Mouse (Mus musculus) neutrophil, adult 5-6 weeks (primary cell): ENCODE data around the gene Tmem263. TPM values are rescaled to one million over a fixed set of nuclear protein-coding genes. Genes with fewer than 3 reads are reported as not detected.

Experiments
- ATAC-seq: fragments of 151-379, 151-347 bp; 2 replicates; pipeline ENCODE4 v1.8.0; 2017; ENCODE audit warnings: mild to moderate bottlenecking, moderate TSS enrichment; ENCODE audit not compliant: insufficient number of reproducible peaks, poor library complexity, low FRiP score, severe bottlenecking; ENCODE audit errors: extremely low read depth
- total RNA-seq: library from RNA; stranded (forward); fragments of 200-1000 nt; gene quantifications from 2 replicates; pipeline ENCODE4 v1.2.3, GENCODE M21; 2017

Tmem263 gene
- 13.2 and 15.7 TPM in 2 replicates for total RNA-seq

GRCm38 (mm10) chr10:85102247-85103084 lies at the start of gene Tmem263, which contains the start of gene Fhl4:
TSS of gene Tmem263 (plus strand) at chr10:85102627.
TSS of gene Fhl4 (minus strand) at chr10:85102495.
- ATAC-seq: peak; percentile 53

DNA sequence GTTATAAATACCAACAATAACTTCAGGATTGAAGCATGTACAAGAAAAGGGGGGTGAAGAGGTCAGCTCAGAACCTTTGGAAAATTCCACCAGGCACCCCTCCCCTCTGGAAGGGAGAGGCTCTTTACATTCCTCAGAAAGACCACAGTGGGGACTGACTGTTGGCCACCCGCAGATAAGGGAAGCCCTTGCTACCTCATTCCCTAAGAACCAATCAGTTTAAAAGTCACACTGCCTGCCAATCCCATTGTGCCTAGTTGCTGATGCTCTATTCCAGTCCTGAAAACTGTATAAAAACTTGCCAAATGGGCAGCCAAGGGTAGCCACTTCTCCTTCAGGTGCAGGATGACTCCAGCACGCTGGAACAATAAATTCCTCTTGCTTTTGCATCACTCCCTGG lies 47.6 kb upstream of the Tmem263 start:
- ATAC-seq: no peak

- ATAC-seq: no peak
Measured at GRCm38 (mm10) chr10:85071605-85072152, 30.7 kb upstream of the Tmem263 start.

DNA sequence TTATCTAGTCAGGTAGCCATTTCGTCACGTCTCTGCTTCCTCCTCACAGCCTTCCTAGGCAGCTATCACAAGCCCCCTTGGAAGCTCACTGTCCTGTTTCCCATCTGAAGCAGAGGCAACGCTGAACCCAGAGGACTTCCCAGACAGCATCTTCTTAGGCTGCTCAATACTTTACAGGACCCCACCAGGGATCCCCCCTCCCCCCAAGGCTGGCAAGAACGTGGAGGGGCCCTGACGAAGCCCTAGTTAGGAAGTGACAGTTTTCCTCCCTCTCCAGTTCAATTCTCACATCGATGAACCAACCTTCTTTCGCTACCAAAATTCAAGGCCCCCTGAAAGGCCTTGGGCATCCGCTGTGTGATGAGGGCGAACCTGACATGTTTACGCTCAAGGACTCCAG lies 586 bp upstream of the Tmem263 start:
- no peak for ATAC-seq

DNA sequence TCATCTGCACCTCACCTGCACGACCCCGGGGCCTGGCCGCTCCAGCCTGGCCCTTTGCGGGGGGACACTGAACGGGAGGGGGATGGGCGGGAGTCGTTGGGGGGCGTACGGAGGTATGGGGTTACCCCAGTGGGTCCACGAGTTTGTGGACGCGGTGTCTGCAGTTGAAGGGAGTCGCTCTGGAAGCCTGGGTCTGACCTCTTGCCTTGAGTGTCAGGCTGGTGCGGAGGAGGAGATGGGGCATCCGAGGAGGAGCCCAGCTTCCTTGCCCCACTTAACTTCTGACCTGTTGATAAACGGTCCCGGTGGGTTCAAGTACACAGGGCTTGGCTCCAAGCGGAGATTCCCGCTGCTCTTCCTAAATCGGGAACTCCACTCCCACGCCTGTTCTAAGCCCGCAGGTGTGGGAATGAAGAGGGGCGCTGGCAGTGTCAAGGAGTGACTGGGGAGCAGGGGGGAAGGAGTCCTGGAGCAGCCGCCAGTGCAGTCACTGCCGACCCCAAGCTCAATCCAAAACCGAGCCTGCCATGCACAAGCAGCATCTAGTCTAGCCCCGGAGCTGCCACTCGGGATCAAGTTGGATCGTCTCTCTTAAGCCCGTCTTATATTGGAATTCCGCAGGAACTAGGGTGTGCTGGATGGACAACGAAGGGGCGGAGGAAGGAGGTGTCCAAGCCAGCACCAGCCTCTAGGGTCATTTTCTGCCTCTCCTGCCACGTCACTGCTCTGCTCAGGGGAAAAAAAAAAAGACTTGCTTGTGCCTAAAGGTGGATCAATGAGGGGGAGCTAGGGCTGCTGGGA lies 858 bp downstream of the Tmem263 start:
- ATAC-seq: no peak

DNA sequence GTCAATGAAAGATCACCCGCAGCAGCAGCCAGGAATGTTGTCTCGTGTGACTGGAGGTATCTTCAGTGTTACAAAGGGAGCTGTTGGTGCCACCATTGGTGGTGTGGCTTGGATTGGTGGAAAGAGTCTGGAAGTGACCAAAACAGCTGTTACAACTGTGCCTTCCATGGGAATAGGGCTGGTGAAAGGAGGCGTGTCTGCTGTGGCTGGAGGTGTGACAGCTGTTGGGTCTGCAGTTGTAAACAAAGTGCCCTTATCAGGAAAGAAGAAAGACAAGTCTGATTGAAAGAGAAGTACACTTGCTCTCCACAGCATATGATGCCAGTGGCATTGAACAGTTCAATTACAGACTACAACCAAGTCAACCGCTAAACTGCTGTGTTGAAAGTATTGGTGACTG lies 12.0 kb downstream of the Tmem263 start:
- no peak for ATAC-seq

GRCm38 (mm10) chr10:85125184-85125583 lies 22.8 kb downstream of the Tmem263 start:
- ATAC-seq: no peak

GRCm38 (mm10) chr10:85127395-85128287 lies 25.2 kb downstream of the Tmem263 start, which contains the start of gene Mterf2:
TSS of gene Mterf2 (minus strand) at chr10:85128027.
- ATAC-seq: peak; percentile 98

DNA sequence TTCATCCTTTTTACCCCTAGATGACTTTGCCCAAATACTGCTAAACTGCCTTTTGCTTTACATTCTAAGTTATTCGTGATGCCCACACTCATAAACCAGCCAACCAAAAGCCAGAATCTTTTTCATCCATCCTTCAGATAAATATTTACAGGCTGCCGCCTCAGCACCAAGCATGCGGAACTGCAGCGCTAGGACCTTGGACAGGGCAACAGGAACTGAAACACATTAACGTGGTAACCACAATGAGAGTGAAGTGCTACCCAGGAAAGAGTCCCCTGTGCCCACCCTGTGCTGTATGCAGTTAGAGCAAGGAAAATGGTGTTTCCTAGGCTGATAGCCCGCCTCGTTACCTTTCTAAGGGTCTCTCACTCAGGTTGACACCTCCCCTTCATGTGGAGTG lies 26.0 kb downstream of the Tmem263 start:
- ATAC-seq: peak; percentile 62; the same call in 1 of the 2 replicates

DNA sequence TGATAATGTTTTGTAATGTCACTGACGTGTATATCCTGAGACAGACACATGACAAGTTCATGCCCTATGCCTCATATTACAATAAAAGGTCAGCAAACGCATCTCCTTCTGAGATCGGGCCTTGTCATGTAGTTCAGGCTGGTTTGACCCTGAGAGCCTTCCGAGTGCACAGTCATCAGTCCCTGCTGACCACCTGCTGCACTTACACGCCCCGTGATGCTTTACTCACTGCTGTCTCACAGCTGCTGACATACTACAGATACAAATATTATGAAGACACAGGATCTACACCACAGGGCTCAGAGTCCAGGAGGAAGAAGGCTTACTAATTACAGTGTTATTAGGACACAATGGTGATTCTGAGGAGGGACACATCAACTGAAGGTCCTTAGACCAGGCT lies 34.1 kb downstream of the Tmem263 start:
- ATAC-seq: no peak

GRCm38 (mm10) chr10:85141465-85141864 lies 39.0 kb downstream of the Tmem263 start:
- no peak for ATAC-seq

- ATAC-seq: no peak
Measured at GRCm38 (mm10) chr10:85146282-85146681, 43.9 kb downstream of the Tmem263 start.

- no peak for ATAC-seq
Measured at GRCm38 (mm10) chr10:85149226-85149625, 46.8 kb downstream of the Tmem263 start.

GRCm38 (mm10) chr10:85154195-85154594 lies 51.8 kb downstream of the Tmem263 start:
- ATAC-seq: peak; percentile 79; the same call in 1 of the 2 replicates

GRCm38 (mm10) chr10:85157451-85157850 lies 55.0 kb downstream of the Tmem263 start:
- ATAC-seq: no peak

- ATAC-seq: no peak
Measured at GRCm38 (mm10) chr10:85159989-85160619, 57.7 kb downstream of the Tmem263 start.

GRCm38 (mm10) chr10:85161745-85162351 lies 59.4 kb downstream of the Tmem263 start:
- ATAC-seq: no peak

DNA sequence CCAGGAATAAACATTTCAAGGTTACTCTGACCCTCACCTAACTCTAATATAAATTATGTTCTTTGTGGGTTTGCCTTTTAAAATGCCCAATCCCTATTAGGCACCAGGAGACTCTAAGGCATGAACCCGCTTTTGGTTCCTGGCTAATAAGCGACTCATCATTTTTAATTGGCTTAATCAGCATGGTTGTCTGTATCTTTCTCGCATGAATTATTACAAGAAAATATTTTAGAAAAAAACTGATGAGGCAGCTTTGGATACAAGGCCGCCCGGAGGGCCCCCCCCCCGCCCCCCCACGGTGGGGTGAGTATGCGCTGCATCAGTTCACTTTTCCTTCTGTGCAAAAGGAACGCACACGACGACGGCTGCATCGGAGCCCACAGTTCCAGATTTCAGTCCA lies 62.4 kb downstream of the Tmem263 start:
- no peak for ATAC-seq
